Mouse (Mus musculus) hindbrain, embryonic 15.5 days (tissue): ENCODE measurements around the gene Agbl4. TPM values are rescaled to one million over a fixed set of nuclear protein-coding genes. Genes with fewer than 3 reads are reported as not detected.
A peak's percentile ranks its signal among the peaks of the same experiment; 100 is the strongest.

Experiments
- ATAC-seq: fragments of 200-750 bp; cut with Nextera tagmentation; 2 replicates; pipeline ENCODE4 v1.8.0; 2017; ENCODE audit warnings: low read depth, moderate number of reproducible peaks, moderate TSS enrichment; ENCODE audit not compliant: low FRiP score
- H3K27ac ChIP-seq: fragments of 300-500 bp; sonication (generic); replicated peaks from 2 replicates; pipeline ENCODE4 v1.5.1; 2015; ENCODE audit warnings: mild to moderate bottlenecking, inconsistent platforms
- H3K27me3 ChIP-seq: fragments of 300-500 bp; sonication (generic); 2 replicates; pipeline ENCODE4 v1.6.1; 2015; ENCODE audit warnings: control low read depth, inconsistent platforms
- H3K36me3 ChIP-seq: fragments of 300-500 bp; sonication (generic); 2 replicates; pipeline ENCODE4 v1.6.1; 2015; ENCODE audit warnings: control low read depth, inconsistent platforms
- H3K4me1 ChIP-seq: fragments of 300-500 bp; sonication (generic); replicated peaks from 2 replicates; pipeline ENCODE4 v1.6.1; 2015; ENCODE audit warnings: control low read depth, inconsistent platforms
- H3K4me2 ChIP-seq: fragments of 300-500 bp; sonication (generic); 2 replicates; pipeline ENCODE4 v1.6.1; 2015; ENCODE audit warnings: moderate library complexity, mild to moderate bottlenecking, inconsistent platforms
- H3K4me3 ChIP-seq: fragments of 300-500 bp; sonication (generic); 2 replicates; pipeline ENCODE4 v1.5.1; 2015; ENCODE audit warnings: mild to moderate bottlenecking, inconsistent platforms
- H3K9ac ChIP-seq: fragments of 300-500 bp; sonication (generic); 2 replicates; pipeline ENCODE4 v1.6.1; 2015; ENCODE audit warnings: inconsistent platforms
- H3K9me3 ChIP-seq: fragments of 300-500 bp; sonication (generic); 2 replicates; pipeline ENCODE4 v1.6.1; 2016; ENCODE audit warnings: control low read depth, inconsistent platforms
- WGBS: fragments of 180-500 bp; shearing (Covaris S2); methylation state at CpG from one replicate; pipeline ENCODE4 v1.1.7; 2015; 5-methylcytosine and 5-hydroxymethylcytosine counted together
- polyA plus RNA-seq: library from polyadenylated mRNA; unstranded; fragments of >200 nt; fragmentation: Nextera tagmentation; extraction: Ambion mirVana; gene quantifications from 2 replicates; pipeline ENCODE4 v1.2.1, GENCODE M21; 2015

The Agbl4 gene
- 2.4 and 2.9 TPM in 2 replicates for polyA plus RNA-seq

DNA sequence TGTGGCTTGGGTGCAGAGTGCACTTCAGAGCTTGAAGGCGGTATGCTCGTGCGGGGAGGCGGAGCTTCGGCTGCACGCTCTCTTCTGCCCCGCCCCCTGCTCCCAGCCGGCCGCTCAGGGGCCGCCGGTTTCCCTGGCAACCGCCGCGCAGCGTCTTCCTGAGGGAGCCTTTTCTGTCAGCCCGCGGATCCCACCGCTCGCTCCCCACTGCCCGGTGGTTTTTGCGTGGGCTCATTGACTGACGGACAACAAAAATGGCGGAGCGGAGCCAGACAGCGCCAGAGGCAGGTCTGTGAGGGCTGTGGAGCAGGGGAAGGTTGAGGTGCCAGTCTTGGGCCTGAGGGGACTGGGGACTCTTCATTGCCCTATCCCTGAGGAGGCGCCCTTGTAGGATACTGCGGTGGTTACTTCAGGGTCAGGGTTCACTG lies at the start of gene Agbl4:
Gene Agbl4 (plus strand): TSS at position 44 of the 428 bp plus-strand sequence.
- WGBS: under 1% methylated on average over 27 of the region's 27 CpGs
- peak within 1 kb of the TSS; percentile 67 for H3K4me2 ChIP-seq
- ATAC-seq: peak; percentile 97
- H3K4me1 ChIP-seq: peaks cover 6% of the 10 kb centered on the region
- H3K9me3 ChIP-seq: no peaks in the 10 kb centered on the region
- no peaks in the 10 kb centered on the region for H3K27me3 ChIP-seq
- peak within 1 kb of the TSS; percentile 63 for H3K9ac ChIP-seq
- H3K4me3 ChIP-seq: peak within 1 kb of the TSS; percentile 84
- H3K36me3 ChIP-seq: no peaks in the 10 kb centered on the region
- peak within 1 kb of the TSS; percentile 58; the same call in 1 of the 2 replicates for H3K27ac ChIP-seq

DNA sequence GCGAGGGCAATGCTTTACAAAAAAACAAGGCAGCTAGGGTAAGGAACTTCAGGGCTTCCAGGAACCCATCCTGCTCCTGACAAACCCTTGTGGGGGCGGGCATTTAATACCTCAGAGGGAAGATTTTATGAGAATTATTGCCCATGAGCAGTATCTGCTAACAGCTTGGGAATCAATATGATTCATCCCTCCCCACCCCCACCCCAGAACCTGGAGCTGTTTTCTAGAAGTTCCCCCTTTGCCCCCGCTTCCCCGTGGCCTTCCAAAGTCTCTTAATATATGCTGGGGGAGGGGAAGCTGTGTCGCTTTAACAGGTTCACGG lies 46.6 kb upstream of the Agbl4 start:
- Histone ChIP-seq H3K9ac (peak overlapping the region; percentile 71), H3K4me3 (peak overlapping the region; percentile 60), H3K4me2 (peak overlapping the region; percentile 63), H3K27ac (peak overlapping the region; percentile 85), H3K9me3 (no peaks in the 10 kb centered on the region), H3K36me3 (no peaks in the 10 kb centered on the region), H3K4me1 (peaks cover 11% of the 10 kb centered on the region), H3K27me3 (no peaks in the 10 kb centered on the region)
- ATAC-seq: peak; percentile 13
- 9% methylated on average over 6 of the region's 6 CpGs for WGBS

DNA sequence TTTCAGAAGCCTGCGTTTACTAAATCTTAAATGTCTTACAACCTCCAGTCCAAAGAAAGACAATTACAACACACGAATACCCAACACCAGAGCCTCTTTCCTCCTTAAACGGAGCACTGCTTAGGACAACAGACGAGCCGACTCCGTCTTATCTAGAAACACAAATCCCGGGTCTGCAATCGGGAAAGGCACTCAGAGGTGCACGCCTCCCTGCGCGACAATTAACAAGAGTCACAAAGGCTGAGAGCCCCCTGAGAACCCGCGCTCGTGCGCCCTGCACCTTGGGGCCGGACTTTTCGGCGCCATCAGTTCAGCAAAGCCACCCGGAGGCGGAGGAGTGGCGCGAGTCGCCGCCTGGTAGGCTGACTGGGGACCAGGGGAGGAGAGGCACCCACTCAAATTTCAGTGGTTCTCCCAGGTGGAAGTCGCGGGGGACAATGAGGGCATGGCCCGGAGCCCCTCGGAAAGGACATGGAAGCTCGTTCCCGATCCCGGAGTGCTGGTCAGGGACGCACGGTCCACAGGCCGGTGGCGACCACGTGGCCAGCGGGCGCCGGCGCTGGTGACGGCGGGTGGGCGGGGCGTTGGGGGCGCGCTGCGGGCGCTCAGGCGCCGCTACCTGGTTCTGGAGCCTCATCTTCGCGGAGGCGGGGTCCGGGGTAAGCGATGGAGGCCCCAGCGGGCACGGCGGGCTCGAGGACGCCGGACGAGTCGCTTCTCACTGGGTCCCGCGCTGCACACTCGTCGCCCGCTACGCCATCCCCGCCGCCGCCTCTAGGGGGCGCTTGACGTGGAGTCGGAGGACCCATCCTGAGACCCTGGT lies 46.1 kb upstream of the Agbl4 start, which contains the start of gene Elavl4:
Gene Elavl4 (minus strand): TSS at position 732 of the 823 bp plus-strand sequence.
- Histone ChIP-seq H3K9me3 (no peaks in the 10 kb centered on the region), H3K4me3 (peak within 1 kb of the TSS; percentile 60), H3K4me2 (peak within 1 kb of the TSS; percentile 63), H3K9ac (peak within 1 kb of the TSS; percentile 71), H3K36me3 (no peaks in the 10 kb centered on the region), H3K27me3 (no peaks in the 10 kb centered on the region), H3K27ac (peak within 1 kb of the TSS; percentile 85), H3K4me1 (peaks cover 11% of the 10 kb centered on the region)
- WGBS: under 1% methylated on average over 75 of the region's 75 CpGs
- peak; percentile 98 for ATAC-seq

DNA sequence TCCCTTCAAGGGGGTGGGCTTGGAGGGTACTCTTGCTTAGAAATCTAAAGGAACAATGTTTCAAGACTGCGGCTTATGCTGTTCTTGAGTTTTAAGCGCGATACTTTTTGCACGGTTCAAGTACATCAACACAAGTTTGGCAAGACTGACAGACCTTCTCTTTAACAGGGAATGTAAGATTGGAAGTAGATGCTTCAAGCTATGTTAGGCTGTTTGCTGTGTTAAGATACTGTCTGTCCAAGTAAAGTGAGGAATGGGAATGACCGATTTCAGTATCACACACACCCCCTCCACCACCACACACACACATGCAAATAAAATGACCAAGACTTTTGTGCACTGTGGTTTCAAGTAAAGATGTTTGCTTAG lies 45.5 kb upstream of the Agbl4 start:
- no peaks in the 10 kb centered on the region for H3K27me3 ChIP-seq
- H3K4me1 ChIP-seq: peaks cover 11% of the 10 kb centered on the region
- no peak for ATAC-seq
- H3K4me2 ChIP-seq: peak overlapping the region; percentile 63
- peak overlapping the region; percentile 71 for H3K9ac ChIP-seq
- H3K36me3 ChIP-seq: no peaks in the 10 kb centered on the region
- peak overlapping the region; percentile 85 for H3K27ac ChIP-seq
- WGBS: 7% methylated on average over 5 of the region's 5 CpGs
- peak overlapping the region; percentile 60 for H3K4me3 ChIP-seq
- no peaks in the 10 kb centered on the region for H3K9me3 ChIP-seq

DNA sequence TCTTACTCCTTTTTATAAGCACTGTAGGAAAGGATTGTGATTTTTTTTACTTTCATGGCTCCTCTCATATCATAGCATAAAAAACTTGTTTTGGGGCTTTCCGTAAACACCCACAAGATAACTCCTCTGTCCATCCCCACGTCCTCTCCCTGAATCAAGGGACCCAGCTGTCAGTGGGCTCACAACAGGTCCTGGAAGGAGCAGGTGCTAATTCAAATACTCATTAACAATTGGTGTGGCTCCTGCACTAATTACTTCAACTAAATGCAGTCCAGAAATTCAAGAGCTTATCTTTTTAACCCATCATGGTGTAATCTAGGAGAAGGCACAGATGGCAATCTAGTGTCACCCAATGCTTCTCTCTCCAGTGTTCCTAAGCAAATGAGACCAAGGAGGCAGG lies 36.9 kb upstream of the Agbl4 start:
- H3K4me2 ChIP-seq: no peak overlapping the region
- no peak overlapping the region for H3K4me3 ChIP-seq
- H3K27me3 ChIP-seq: no peaks in the 10 kb centered on the region
- WGBS: 55% methylated on average over 2 of the region's 2 CpGs
- H3K36me3 ChIP-seq: no peaks in the 10 kb centered on the region
- no peak overlapping the region for H3K27ac ChIP-seq
- ATAC-seq: no peak
- no peak overlapping the region for H3K9ac ChIP-seq
- H3K9me3 ChIP-seq: no peaks in the 10 kb centered on the region
- H3K4me1 ChIP-seq: no peaks in the 10 kb centered on the region

DNA sequence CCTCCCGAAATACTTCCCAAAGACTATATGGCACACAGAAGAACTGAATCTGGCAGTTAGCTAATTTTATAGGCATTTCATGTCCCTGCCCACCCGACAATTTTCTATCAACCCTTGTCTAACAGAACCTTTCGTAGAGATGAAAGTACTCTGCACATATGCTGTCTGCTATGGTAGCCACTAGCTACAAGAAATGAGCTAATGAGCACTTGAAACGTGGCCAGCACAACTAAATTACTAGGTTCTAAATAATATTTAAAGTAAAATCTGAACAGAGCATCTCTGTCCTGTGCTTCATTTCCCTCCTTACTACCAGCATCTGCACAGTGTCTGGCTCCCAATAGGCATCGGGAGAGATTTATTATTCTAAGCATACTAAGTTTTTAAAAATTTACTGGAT lies 1.2 kb upstream of the Agbl4 start:
- ATAC-seq: no peak
- WGBS: 78% methylated on average over 5 of the region's 5 CpGs
- Histone ChIP-seq H3K4me1 (peaks cover 6% of the 10 kb centered on the region), H3K4me2 (no peak overlapping the region), H3K27me3 (no peaks in the 10 kb centered on the region), H3K9me3 (no peaks in the 10 kb centered on the region), H3K9ac (no peak overlapping the region), H3K36me3 (no peaks in the 10 kb centered on the region), H3K4me3 (no peak overlapping the region), H3K27ac (no peak overlapping the region)

DNA sequence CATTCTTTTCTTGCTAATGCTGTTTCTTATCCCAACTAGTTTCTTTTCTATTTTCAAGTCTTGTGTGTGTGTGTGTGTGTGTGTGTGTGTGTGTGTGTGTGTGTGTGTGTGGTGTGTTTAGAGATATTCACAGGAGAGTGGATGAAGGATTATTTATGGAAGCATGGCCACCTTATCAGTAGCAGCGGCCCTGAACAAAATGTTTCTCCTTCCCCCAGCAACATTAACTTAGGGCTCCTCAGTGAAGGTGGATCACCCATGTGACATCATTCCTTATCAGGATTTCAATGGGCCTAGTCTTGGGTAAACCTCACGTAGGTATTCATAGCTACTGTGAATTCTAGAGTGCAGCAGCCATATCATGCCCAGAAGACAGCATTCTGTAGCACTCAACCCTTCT lies 22.8 kb downstream of the Agbl4 start:
- ATAC-seq: no peak
- H3K27ac ChIP-seq: no peak overlapping the region
- no peaks in the 10 kb centered on the region for H3K27me3 ChIP-seq
- no peaks in the 10 kb centered on the region for H3K36me3 ChIP-seq
- H3K4me2 ChIP-seq: no peak overlapping the region
- 86% methylated on average over 2 of the region's 2 CpGs for WGBS
- no peak overlapping the region for H3K9ac ChIP-seq
- no peak overlapping the region for H3K4me3 ChIP-seq
- H3K9me3 ChIP-seq: no peaks in the 10 kb centered on the region; the same call in 1 of the 2 replicates
- H3K4me1 ChIP-seq: no peaks in the 10 kb centered on the region

DNA sequence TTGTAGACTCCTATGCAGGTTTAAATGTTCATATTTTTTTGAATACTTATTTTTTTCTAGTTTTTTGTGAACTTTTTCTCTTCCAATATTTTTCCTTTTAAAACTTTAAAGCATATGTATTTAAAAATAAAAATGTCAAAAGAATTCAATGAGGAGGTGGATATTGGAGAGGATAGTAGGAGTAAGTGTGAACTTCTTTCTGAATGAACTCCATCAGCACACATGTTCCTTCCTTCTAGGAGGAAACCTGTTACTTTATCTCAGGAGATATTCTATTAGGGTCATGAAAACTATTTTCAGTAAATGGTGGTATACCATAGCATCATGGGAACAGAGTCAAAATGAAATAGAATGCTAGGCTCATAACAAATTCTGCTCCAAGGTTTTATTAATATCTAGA lies 30.2 kb downstream of the Agbl4 start:
- Histone ChIP-seq H3K9ac (no peak overlapping the region), H3K36me3 (no peaks in the 10 kb centered on the region), H3K9me3 (no peaks in the 10 kb centered on the region), H3K27ac (no peak overlapping the region), H3K4me3 (no peak overlapping the region), H3K4me1 (no peaks in the 10 kb centered on the region), H3K4me2 (no peak overlapping the region), H3K27me3 (no peaks in the 10 kb centered on the region)
- ATAC-seq: no peak

DNA sequence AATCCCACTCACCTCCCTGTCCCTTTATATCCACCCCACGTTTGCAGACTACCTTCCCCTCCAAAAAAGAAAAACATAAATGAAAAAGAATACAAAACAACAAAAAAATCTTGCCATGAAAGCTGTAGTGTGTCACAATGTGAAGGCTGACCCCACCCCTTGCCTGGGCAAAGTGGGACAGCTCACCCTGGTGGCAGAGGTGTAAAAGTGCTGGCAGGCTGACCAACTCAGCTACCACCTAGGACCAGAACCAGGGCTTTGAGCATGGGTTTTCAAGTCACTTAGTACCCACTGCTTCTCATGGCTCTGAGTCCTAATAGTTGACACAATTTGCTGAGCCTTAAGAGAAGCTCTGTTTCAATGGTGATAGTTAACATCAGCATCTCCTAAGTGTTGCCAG lies 96.9 kb downstream of the Agbl4 start:
- H3K9ac ChIP-seq: no peak overlapping the region
- H3K27me3 ChIP-seq: no peaks in the 10 kb centered on the region
- ATAC-seq: no peak
- H3K9me3 ChIP-seq: no peaks in the 10 kb centered on the region
- no peak overlapping the region for H3K4me2 ChIP-seq
- H3K27ac ChIP-seq: no peak overlapping the region
- no peak overlapping the region for H3K4me3 ChIP-seq
- H3K36me3 ChIP-seq: no peaks in the 10 kb centered on the region
- WGBS: 57% methylated on average over 1 of the region's 1 CpGs
- no peaks in the 10 kb centered on the region for H3K4me1 ChIP-seq

DNA sequence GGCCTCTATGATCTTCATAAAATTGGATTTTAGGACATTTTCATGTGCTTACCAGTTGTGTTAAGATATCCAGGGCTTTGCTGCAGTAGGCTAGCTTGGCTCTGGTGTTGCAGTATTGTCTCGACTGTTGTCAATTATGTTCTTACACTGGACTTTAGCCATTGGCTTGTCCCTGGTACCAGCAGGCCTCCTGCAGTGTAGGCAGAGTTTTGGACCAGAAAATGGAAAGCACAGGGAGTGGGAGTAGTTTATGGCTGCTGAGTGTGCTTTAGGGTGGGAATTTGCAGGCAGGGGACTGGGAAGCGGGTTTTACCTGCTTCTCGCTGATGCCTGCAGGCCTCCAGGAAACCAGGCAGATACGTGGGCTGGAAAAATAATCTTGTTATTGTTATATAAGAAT lies 132.3 kb downstream of the Agbl4 start:
- Histone ChIP-seq H3K9ac (no peak overlapping the region), H3K27ac (no peak overlapping the region), H3K27me3 (no peaks in the 10 kb centered on the region), H3K4me2 (no peak overlapping the region), H3K36me3 (no peaks in the 10 kb centered on the region), H3K9me3 (no peaks in the 10 kb centered on the region), H3K4me1 (no peaks in the 10 kb centered on the region), H3K4me3 (no peak overlapping the region)
- WGBS: 88% methylated on average over 4 of the region's 4 CpGs
- ATAC-seq: no peak

DNA sequence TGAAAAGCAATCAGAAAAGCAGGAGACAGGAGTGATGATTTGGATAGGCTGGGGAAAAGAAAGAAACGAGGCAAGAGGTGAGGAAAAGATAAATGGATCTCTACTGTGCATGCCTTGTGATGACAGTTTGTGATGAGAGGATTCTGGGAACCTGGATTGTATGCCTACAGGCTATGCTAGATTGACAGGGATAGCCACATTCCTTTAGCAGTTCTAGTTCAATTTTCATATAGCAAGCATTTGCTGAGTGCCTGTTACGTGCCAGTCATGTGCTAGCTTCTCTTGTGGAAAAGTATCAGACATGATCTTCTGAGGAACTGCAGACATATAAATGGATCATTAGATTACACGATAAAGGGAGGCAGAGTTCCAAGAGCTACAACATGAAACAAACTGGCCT lies 151.8 kb downstream of the Agbl4 start:
- WGBS: 74% methylated on average over 3 of the region's 3 CpGs
- Histone ChIP-seq H3K4me3 (no peak overlapping the region), H3K9me3 (no peaks in the 10 kb centered on the region), H3K4me1 (no peaks in the 10 kb centered on the region), H3K27me3 (no peaks in the 10 kb centered on the region), H3K9ac (no peak overlapping the region), H3K27ac (no peak overlapping the region), H3K4me2 (no peak overlapping the region), H3K36me3 (no peaks in the 10 kb centered on the region)
- no peak for ATAC-seq

DNA sequence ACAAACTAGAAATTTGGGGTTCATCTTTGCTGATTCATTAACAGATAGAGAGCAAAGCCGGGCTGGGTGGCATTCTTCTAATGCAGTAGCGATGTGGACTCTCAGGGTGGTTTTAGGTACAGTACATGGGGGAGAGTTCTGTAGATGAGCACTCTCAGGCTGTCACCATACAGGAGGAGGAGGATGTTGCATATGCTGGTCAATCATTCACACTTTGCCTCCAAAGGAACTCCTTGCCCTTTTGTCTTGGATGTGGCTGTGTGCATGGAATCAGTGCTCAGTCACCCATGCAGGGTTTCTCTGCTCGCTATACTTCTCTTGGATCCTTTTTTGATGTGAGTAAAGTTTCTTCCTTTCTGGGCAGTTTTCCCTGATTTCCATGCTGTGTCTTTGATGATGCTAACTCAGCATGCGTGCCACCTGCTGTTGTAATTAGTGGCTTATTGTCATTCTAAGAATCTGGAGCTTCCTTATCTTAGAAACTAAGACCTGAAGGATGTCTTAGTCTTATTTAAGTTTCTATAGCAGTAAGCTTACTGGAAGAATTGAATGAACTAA lies 200.3 kb downstream of the Agbl4 start:
- 32% methylated on average over 4 of the region's 4 CpGs for WGBS
- H3K4me3 ChIP-seq: no peak overlapping the region
- H3K36me3 ChIP-seq: no peaks in the 10 kb centered on the region
- no peak for ATAC-seq
- no peaks in the 10 kb centered on the region for H3K27me3 ChIP-seq
- H3K9me3 ChIP-seq: no peaks in the 10 kb centered on the region
- no peaks in the 10 kb centered on the region for H3K4me1 ChIP-seq
- H3K27ac ChIP-seq: no peak overlapping the region
- no peak overlapping the region for H3K4me2 ChIP-seq
- no peak overlapping the region for H3K9ac ChIP-seq
